Mouse (Mus musculus) brain, embryonic 14.5 days (tissue): Measurements from ENCODE around the gene Ldlrad3. TPM values are rescaled to one million over a fixed set of nuclear protein-coding genes. Genes with fewer than 3 reads are reported as not detected.

Experiments
- DNase-seq: peaks from one replicate; pipeline ENCODE4 v3.0.0-alpha.2; 2011; ENCODE audit warnings: low read depth
- CTCF ChIP-seq: fragments of 200-500 bp; IDR thresholded peaks from 2 replicates; pipeline ENCODE4 v1.5.1; 2012; ENCODE audit warnings: inconsistent platforms, mild to moderate bottlenecking, moderate library complexity, borderline replicate concordance; ENCODE audit not compliant: insufficient read depth, insufficient read length; ENCODE audit errors: extremely low read depth
- POLR2A ChIP-seq: fragments of 200-500 bp; IDR thresholded peaks from 2 replicates; pipeline ENCODE4 v1.6.1; 2012; ENCODE audit warnings: mild to moderate bottlenecking, inconsistent platforms, borderline replicate concordance; ENCODE audit not compliant: poor library complexity, insufficient read depth, insufficient read length, severe bottlenecking; ENCODE audit errors: extremely low read depth
- polyA plus RNA-seq: library from polyadenylated mRNA; depleted of rRNA; stranded (reverse); fragments of >200 nt; gene quantifications from 2 replicates; pipeline ENCODE4 v1.2.3, GENCODE M21; 2012; rRNA removed

Gene Ldlrad3
- polyA plus RNA-seq, 1 experiment: 26.2 TPM

GRCm38 (mm10) chr2:101925183-101925582 lies 261.0 kb downstream of the Ldlrad3 start:
- DNase-seq: no peak
- TF ChIP-seq CTCF (no peak), POLR2A (no peak)

DNA sequence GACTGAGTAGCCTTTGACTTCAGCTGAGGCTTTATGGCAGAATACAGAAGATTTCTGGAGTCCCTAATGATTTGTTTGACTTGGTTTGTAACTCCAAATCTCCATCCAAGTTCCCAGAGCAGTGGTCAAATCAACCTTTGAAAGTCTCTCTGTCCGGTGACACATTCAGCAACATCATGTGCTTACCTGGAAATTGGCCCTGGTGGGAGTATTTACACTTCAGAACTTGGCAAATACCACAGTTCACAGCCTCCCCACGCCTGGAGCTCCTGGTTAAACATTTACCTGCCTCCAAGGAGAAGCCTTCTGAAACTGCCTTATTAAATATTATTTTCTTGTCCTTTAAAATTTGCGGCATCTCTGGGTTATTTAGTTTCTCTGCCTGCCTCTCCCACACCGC lies 263.0 kb downstream of the Ldlrad3 start:
- no peak for TF ChIP-seq CTCF
- no peak for TF ChIP-seq POLR2A
- DNase-seq: no peak

DNA sequence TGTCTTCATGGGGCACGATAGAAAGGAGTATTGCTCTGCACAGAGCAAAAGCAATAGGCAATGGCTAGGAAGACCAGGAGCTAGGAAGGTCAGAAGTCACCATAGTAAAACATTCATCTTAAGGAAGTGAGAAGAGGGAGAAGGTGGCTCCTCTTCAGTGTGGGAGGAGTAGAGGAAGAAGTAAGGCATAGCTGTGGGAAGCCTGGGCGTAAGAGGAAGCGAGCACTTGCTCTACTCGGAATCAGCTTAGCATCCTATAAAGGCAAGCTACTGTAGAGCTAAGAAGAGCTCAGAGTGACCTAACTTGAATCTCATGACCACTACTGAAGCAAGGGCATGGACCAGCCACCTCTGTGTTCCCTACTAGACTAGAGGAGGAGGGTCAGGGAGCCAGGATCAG lies 263.9 kb downstream of the Ldlrad3 start:
- no peak for DNase-seq
- TF ChIP-seq POLR2A: no peak

- DNase-seq: peak; percentile 63
- TF ChIP-seq POLR2A: no peak
- TF ChIP-seq CTCF: no peak
Measured at GRCm38 (mm10) chr2:101920136-101920554, 266.0 kb downstream of the Ldlrad3 start.

- TF ChIP-seq POLR2A (no peak), CTCF (no peak)
- peak; percentile 51 for DNase-seq
Measured at GRCm38 (mm10) chr2:101918518-101918917, 267.7 kb downstream of the Ldlrad3 start.

- TF ChIP-seq CTCF: no peak
- no peak for TF ChIP-seq POLR2A
- DNase-seq: no peak
Measured at GRCm38 (mm10) chr2:101909326-101910080, 276.7 kb downstream of the Ldlrad3 start.

GRCm38 (mm10) chr2:101908773-101909172 lies 277.4 kb downstream of the Ldlrad3 start:
- DNase-seq: no peak
- TF ChIP-seq POLR2A: no peak
- TF ChIP-seq CTCF: no peak

DNA sequence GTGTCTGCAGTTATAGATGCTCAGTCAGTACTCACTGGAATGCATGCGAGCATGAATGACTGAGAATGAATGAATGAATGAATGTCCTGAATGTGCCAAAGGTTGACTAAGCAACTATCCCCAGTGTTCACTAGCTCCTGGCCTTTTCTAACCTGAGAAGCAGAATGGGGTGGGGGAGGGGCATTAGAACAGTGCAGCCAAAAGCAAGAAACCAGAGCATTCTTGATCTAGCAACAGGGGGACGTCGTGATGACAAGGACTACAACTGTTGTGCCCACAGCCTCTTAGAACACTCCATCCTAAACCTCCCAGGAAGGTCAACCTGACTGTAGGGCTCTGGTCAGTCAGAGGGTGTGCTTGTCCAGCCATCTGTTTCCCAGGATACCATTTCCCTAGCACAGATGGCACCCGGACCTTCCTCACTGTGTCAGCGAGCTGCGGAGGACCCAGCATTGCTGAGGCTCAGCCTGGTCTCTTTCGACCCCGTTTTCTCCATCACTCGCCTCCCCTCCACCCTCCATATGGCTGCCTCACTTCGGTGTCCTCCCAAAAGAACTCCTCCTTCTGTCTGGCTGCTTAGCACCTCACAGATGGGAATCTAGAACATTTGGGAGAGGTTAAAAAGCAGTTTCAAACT lies 278.7 kb downstream of the Ldlrad3 start:
- TF ChIP-seq POLR2A (no peak), CTCF (no peak)
- peak; percentile 42 for DNase-seq

- DNase-seq: no peak
- TF ChIP-seq CTCF (no peak), POLR2A (no peak)
Measured at GRCm38 (mm10) chr2:101906379-101906690, 279.9 kb downstream of the Ldlrad3 start.

DNA sequence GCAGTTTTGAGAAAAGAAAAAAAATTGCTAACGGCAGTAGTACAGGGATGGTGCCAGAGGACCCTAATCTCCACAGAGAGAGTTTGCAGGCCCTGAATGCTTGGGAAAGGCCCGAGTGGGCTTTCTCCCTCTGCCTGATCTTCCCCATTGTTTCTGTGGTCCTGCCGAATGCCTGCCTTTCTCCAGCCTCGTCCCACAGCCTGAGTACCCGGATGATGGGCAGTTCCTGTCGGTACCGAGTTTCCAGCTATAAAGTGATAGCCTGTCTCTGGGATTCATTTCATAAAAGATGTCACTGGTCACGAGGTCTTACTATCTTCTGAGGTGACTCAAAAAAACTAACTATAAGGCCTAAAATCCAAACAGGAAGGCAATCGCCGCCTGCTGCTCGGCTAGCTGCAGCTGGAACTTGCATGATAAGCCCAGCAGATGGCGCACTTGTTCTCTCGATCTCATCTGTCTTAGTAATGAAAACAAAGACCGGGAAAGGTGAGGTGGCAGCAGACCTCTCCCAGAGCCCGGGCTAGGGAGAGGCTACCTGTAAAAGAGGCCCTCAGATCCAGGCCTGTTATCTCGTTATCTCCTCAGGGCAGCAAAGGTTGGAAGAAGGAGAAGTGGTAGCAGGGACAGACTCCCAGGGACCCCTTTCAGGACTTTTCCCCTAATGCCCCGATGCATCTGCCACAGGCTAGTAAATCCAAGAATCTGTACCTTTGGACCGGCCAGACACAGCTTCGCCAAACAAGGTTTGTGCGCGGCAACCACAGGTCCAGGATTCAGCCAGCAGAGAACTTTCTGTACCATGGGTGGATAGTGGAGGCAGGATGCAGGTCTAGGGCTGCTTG lies 280.4 kb downstream of the Ldlrad3 start:
- TF ChIP-seq CTCF (peak; percentile 90), POLR2A (no peak)
- DNase-seq: peak; percentile 95

GRCm38 (mm10) chr2:101902196-101902595 lies 284.0 kb downstream of the Ldlrad3 start:
- TF ChIP-seq CTCF (no peak), POLR2A (no peak)
- DNase-seq: peak; percentile 59

Other genes with a start within 250 kb of the Ldlrad3 start
- gene Trim44, start 221.4 kb upstream of the Ldlrad3 start, polyA plus RNA-seq: 76.9 and 110 TPM in 2 replicates